Mouse (Mus musculus): ENCODE results near the gene Smurf2.

- TF ChIP-seq POLR2A (IDR thresholded peaks at IDR 0.05; ENCODE audit: low read depth, low read length), result no peak
- no peak for TF ChIP-seq CTCF (IDR thresholded peaks at IDR 0.05; ENCODE audit: borderline replicate concordance, insufficient read depth, low read length)
Measured at GRCm38 (mm10) chr11:106927226-106927625, 6.7 kb upstream of the Smurf2 start.

Data from embryonic fibroblast, embryonic 13.5 days (primary cell).